ENCODE assay signal across 13 mouse cellular contexts in the genomic region with DNA sequence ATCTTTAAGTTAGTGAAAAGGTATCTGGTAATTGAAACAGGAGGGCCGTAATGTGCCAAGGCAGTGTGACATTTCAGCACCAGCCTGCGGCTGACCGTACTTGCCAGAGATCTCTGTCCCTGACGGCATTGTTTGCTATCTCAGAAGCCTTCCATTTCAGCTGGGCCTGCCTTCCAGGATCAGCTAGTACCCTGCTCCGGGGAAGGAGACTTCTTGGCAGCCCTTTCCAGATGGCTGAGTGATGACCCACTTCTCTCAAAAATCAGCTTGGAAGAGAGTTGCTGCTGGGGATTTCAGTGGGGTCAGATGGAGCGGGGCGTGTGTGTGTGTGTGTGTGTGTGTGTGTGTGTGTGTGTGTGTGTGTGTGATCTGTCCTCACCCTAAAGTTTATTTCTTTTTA.
"Had no signal": no experiment of that assay in that cellular context is flagged by ENCODE, and none has a peak within 500 bp of the region (broad histone marks: within the 10 kb centered on the region; RNA-seq: fewer than 3 reads in every experiment).

No protein-coding gene starts in this region.

- H3K4me1 ChIP-seq: limb, embryonic 15.5 days; liver, embryonic 12.5 days; midbrain, embryonic 13.5 days; stomach, embryonic 15.5 days had no signal

- H3K4me3 ChIP-seq: limb, embryonic 15.5 days; liver, embryonic 12.5 days; midbrain, embryonic 13.5 days; myocyte; neural tube, embryonic 15.5 days; stomach, embryonic 15.5 days had no signal

- H3K36me3 ChIP-seq: limb, embryonic 15.5 days; liver, embryonic 12.5 days; midbrain, embryonic 13.5 days; neural tube, embryonic 15.5 days; stomach, embryonic 15.5 days had no signal

- H3K4me2 ChIP-seq: limb, embryonic 15.5 days; liver, embryonic 12.5 days; lung, embryonic 14.5 days; midbrain, embryonic 13.5 days; neural tube, embryonic 15.5 days; stomach, embryonic 15.5 days had no signal

- H3K9ac ChIP-seq: limb, embryonic 15.5 days; liver, embryonic 12.5 days; lung, embryonic 14.5 days; midbrain, embryonic 13.5 days; neural tube, embryonic 15.5 days; stomach, embryonic 15.5 days had no signal

- ATAC-seq: liver, embryonic 12.5 days; midbrain, embryonic 13.5 days had no signal

- DNase-seq: kidney, adult 11 months; kidney, postnatal 25 days; layer of hippocampus, adult 9-11 months; layer of hippocampus, postnatal 36 days; lung, embryonic 14.5 days; thymus, adult 2 months; thymus, postnatal 25 days had no signal

- H3K27me3 ChIP-seq: limb, embryonic 15.5 days; liver, embryonic 12.5 days; midbrain, embryonic 13.5 days; neural tube, embryonic 15.5 days; stomach, embryonic 15.5 days had no signal

- H3K9me3 ChIP-seq: limb, embryonic 15.5 days; liver, embryonic 12.5 days; midbrain, embryonic 13.5 days; neural tube, embryonic 15.5 days; stomach, embryonic 15.5 days had no signal

- H3K27ac ChIP-seq: limb, embryonic 15.5 days; liver, embryonic 12.5 days; midbrain, embryonic 13.5 days; neural tube, embryonic 15.5 days; stomach, embryonic 15.5 days had no signal
